Mouse (Mus musculus) bone marrow macrophage, adult 2 months (primary cell): Measurements from ENCODE around the gene Tcap.

Experiments
- CTCF ChIP-seq: IDR thresholded peaks from 2 replicates; pipeline ENCODE4 v1.5.1; 2012; ENCODE audit warnings: low read depth, mild to moderate bottlenecking, low read length, moderate library complexity
- POLR2A ChIP-seq: IDR thresholded peaks from 2 replicates; pipeline ENCODE4 v1.6.1; 2012; ENCODE audit warnings: mild to moderate bottlenecking, low read depth, low read length, borderline replicate concordance

GRCm38 (mm10) chr11:98383261-98384030 lies at the start of gene Tcap:
- TF ChIP-seq POLR2A (no peak), CTCF (no peak)
